Mouse (Mus musculus) gonadal fat pad, adult 2 months (tissue): Measurements from ENCODE around the gene Pck2. TPM values are rescaled to one million over a fixed set of nuclear protein-coding genes. Genes with fewer than 3 reads are reported as not detected.

Experiments
- DNase-seq: peaks from one replicate; pipeline ENCODE4 v3.0.0-alpha.2; 2012; ENCODE audit warnings: low read depth
- polyA plus RNA-seq: library from polyadenylated mRNA; depleted of rRNA; stranded (reverse); fragments of >200 nt; gene quantifications from 2 replicates; pipeline ENCODE4 v1.2.3, GENCODE M21; 2012; rRNA removed

Gene Pck2
- polyA plus RNA-seq, 1 experiment, result 53.5 TPM

- DNase-seq, result no peak
Observed at GRCm38 (mm10) chr14:55598521-55599390, 58.7 kb downstream of the Pck2 start.

Other genes with a start within 250 kb of the Pck2 start
- 59.9 and 69.7 TPM in 2 replicates for gene Dhrs4, start 61.5 kb upstream of the Pck2 start, polyA plus RNA-seq
- 2.2 and 2.5 TPM in 2 replicates for gene Carmil3, start 49.6 kb upstream of the Pck2 start, polyA plus RNA-seq
- 0.39 and 0.74 TPM in 2 replicates for gene Cpne6, start 29.8 kb upstream of the Pck2 start, polyA plus RNA-seq
- not detected in 2 replicates for gene Nrl, start 15.3 kb upstream of the Pck2 start, polyA plus RNA-seq
- gene Dcaf11, start 19.7 kb downstream of the Pck2 start, polyA plus RNA-seq, result 186 and 207 TPM in 2 replicates
- 5.5 and 6.6 TPM in 2 replicates for gene A730061H03Rik, start 20.1 kb downstream of the Pck2 start, polyA plus RNA-seq
- 1.6 and 4.0 TPM in 2 replicates for gene Fitm1, start 35.4 kb downstream of the Pck2 start, polyA plus RNA-seq
- gene Psme1, start 37.9 kb downstream of the Pck2 start, polyA plus RNA-seq, result 62.8 and 71.9 TPM in 2 replicates
- gene Emc9, start 45.0 kb downstream of the Pck2 start, polyA plus RNA-seq, result 37.4 and 62.0 TPM in 2 replicates
- gene Psme2, start 50.8 kb downstream of the Pck2 start, polyA plus RNA-seq, result 85.1 and 122 TPM in 2 replicates
- gene Rnf31, start 51.4 kb downstream of the Pck2 start, polyA plus RNA-seq, result 29.9 and 31.3 TPM in 2 replicates
- gene Irf9, start 63.3 kb downstream of the Pck2 start, polyA plus RNA-seq, result 63.1 and 66.8 TPM in 2 replicates
- 8.0 and 30.7 TPM in 2 replicates for gene Rec8, start 77.8 kb downstream of the Pck2 start, polyA plus RNA-seq
- gene Ipo4, start 95.7 kb downstream of the Pck2 start, polyA plus RNA-seq, result 93.1 and 112 TPM in 2 replicates
- 3.5 and 4.7 TPM in 2 replicates for gene Gm49378, start 97.6 kb downstream of the Pck2 start, polyA plus RNA-seq
- 103 and 117 TPM in 2 replicates for gene Tm9sf1, start 103.5 kb downstream of the Pck2 start, polyA plus RNA-seq
- 4.4 and 4.6 TPM in 2 replicates for gene Tssk4, start 109.9 kb downstream of the Pck2 start, polyA plus RNA-seq
- gene Mdp1, start 120.2 kb downstream of the Pck2 start, polyA plus RNA-seq, result 33.1 and 34.8 TPM in 2 replicates
- gene Gmpr2, start 131.7 kb downstream of the Pck2 start, polyA plus RNA-seq, result 17.9 and 24.6 TPM in 2 replicates
- gene Nedd8, start 131.9 kb downstream of the Pck2 start, polyA plus RNA-seq, result 262 and 441 TPM in 2 replicates
- gene Tinf2, start 141.6 kb downstream of the Pck2 start, polyA plus RNA-seq, result 12.3 and 12.4 TPM in 2 replicates
- 4.3 and 4.4 TPM in 2 replicates for gene Tgm1, start 173.7 kb downstream of the Pck2 start, polyA plus RNA-seq
- 48.4 and 49.0 TPM in 2 replicates for gene Rabggta, start 182.0 kb downstream of the Pck2 start, polyA plus RNA-seq
- 92.5 and 99.0 TPM in 2 replicates for gene Dhrs1, start 205.4 kb downstream of the Pck2 start, polyA plus RNA-seq
- 16.7 and 18.1 TPM in 2 replicates for gene Nop9, start 205.4 kb downstream of the Pck2 start, polyA plus RNA-seq
- 5.9 and 8.3 TPM in 2 replicates for gene Cideb, start 218.2 kb downstream of the Pck2 start, polyA plus RNA-seq
- gene Ltb4r2, start 221.2 kb downstream of the Pck2 start, polyA plus RNA-seq, result 1.5 and 2.2 TPM in 2 replicates
- gene Ltb4r1, start 225.7 kb downstream of the Pck2 start, polyA plus RNA-seq, result 3.8 and 4.6 TPM in 2 replicates
- gene Adcy4, start 243.8 kb downstream of the Pck2 start, polyA plus RNA-seq, result 12.6 and 13.6 TPM in 2 replicates
- 9.1 and 10.7 TPM in 2 replicates for gene Ripk3, start 248.6 kb downstream of the Pck2 start, polyA plus RNA-seq